Mouse (Mus musculus) cerebral cortex, adult 2 months (tissue): Measurements from ENCODE around the gene Adcy4.

Source experiments
- WGBS: fragments of 180-500 bp; shearing (Covaris S2); methylation state at CpG from one replicate; pipeline ENCODE4 v1.1.7; 2018; 5-methylcytosine and 5-hydroxymethylcytosine counted together

Adcy4 gene

GRCm38 (mm10) chr14:55788256-55789050 lies 4.6 kb upstream of the Adcy4 start, which contains the start of gene Ripk3:
Gene Ripk3 (minus strand): TSS chr14:55788865.
- WGBS = 9% methylated on average over 40 of the region's 40 CpGs

GRCm38 (mm10) chr14:55787731-55788130 lies 3.8 kb upstream of the Adcy4 start:
- WGBS = 53% methylated on average over 11 of the region's 11 CpGs

GRCm38 (mm10) chr14:55785195-55785594 lies 1.3 kb upstream of the Adcy4 start:
- 36% methylated on average over 6 of the region's 6 CpGs for WGBS

- 4% methylated on average over 31 of the region's 31 CpGs for WGBS
Observed at GRCm38 (mm10) chr14:55783171-55783957, 531 bp downstream of the Adcy4 start.

GRCm38 (mm10) chr14:55782361-55782960 lies 1.4 kb downstream of the Adcy4 start:
- WGBS = 53% methylated on average over 9 of the region's 9 CpGs

GRCm38 (mm10) chr14:55781310-55781709 lies 2.6 kb downstream of the Adcy4 start:
- 13% methylated on average over 14 of the region's 14 CpGs for WGBS

GRCm38 (mm10) chr14:55780736-55781135 lies 3.2 kb downstream of the Adcy4 start:
- 84% methylated on average over 11 of the region's 11 CpGs for WGBS

- 73% methylated on average over 16 of the region's 16 CpGs for WGBS
Observed at GRCm38 (mm10) chr14:55779656-55780055, 4.2 kb downstream of the Adcy4 start.

- WGBS = 83% methylated on average over 15 of the region's 15 CpGs
Observed at GRCm38 (mm10) chr14:55778686-55779085, 5.2 kb downstream of the Adcy4 start.

- WGBS = 74% methylated on average over 11 of the region's 11 CpGs
Observed at GRCm38 (mm10) chr14:55777806-55778205, 6.1 kb downstream of the Adcy4 start.

- WGBS = 75% methylated on average over 3 of the region's 3 CpGs
Observed at GRCm38 (mm10) chr14:55777176-55777575, 6.7 kb downstream of the Adcy4 start.

GRCm38 (mm10) chr14:55776711-55777110 lies 7.2 kb downstream of the Adcy4 start:
- WGBS = 80% methylated on average over 7 of the region's 7 CpGs

- 90% methylated on average over 16 of the region's 16 CpGs for WGBS
Observed at GRCm38 (mm10) chr14:55769087-55769703, 14.7 kb downstream of the Adcy4 start.

GRCm38 (mm10) chr14:55768555-55768954 lies 15.3 kb downstream of the Adcy4 start:
- WGBS = 85% methylated on average over 6 of the region's 6 CpGs

- WGBS = 11% methylated on average over 52 of the region's 52 CpGs
Observed at GRCm38 (mm10) chr14:55767519-55768414, 16.1 kb downstream of the Adcy4 start.

GRCm38 (mm10) chr14:55765696-55766095 lies 18.2 kb downstream of the Adcy4 start, which contains the start of gene Ltb4r1:
Gene Ltb4r1 (plus strand): TSS chr14:55765962.
- 81% methylated on average over 4 of the region's 4 CpGs for WGBS

GRCm38 (mm10) chr14:55763166-55763565 lies 20.7 kb downstream of the Adcy4 start:
- WGBS = 41% methylated on average over 7 of the region's 7 CpGs

GRCm38 (mm10) chr14:55762001-55762821 lies 21.7 kb downstream of the Adcy4 start:
- 2% methylated on average over 77 of the region's 77 CpGs for WGBS

GRCm38 (mm10) chr14:55761163-55761562 lies 22.7 kb downstream of the Adcy4 start, which contains the start of gene Ltb4r2:
Gene Ltb4r2 (plus strand): TSS chr14:55761428.
- WGBS = 90% methylated on average over 6 of the region's 6 CpGs

GRCm38 (mm10) chr14:55760156-55760555 lies 23.7 kb downstream of the Adcy4 start:
- 1% methylated on average over 6 of the region's 6 CpGs for WGBS
